Mouse (Mus musculus): Measurements from ENCODE around the gene Stk4. TPM values are rescaled to one million over a fixed set of nuclear protein-coding genes. Genes with fewer than 3 reads are reported as not detected.

Gene Stk4
- polyA plus RNA-seq (2012; rRNA removed) = 4.9 and 10.8 TPM in 2 replicates

DNA sequence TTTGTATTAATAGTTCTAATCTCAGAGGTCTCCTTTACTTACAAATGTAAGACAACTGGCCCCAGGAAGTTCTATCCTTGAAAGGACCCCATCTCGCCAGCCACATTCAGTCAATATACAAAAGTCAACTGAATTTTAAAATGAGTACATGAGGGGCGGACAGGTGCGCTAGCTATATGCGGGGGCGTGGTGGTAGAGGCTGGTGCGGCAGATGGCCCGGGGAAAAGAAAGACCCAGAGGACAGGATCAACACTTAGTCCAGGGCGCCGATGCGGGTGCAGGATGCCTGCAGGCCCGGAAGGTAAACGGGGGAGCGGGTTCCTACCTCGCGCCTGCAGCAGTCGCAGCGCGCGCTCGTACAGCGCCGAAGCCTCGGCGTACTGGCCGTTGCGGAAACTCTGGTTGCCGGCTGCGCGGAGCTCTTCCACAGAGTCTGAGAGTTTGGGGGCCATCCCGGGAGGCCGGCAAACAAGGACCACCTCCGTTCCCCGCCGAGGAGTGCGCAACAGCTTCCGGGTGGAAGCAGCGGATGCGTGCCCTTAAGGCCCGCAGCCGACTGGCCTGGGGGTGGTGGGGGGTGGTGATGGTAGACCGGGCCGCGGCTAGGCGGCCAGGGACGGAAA, at the start of gene Stk4:
Stk4 (plus strand) TSS at position 181 of the 623 bp plus-strand sequence.
- WGBS = under 1% methylated on average over 45 of the region's 45 CpGs
- Histone ChIP-seq H3K27me3 (ENCODE audit: control insufficient read depth, insufficient read depth, low read length) (no peaks in the 10 kb centered on the region), H3K27ac (ENCODE audit: insufficient read depth, low read depth, low read length) (peak within 1 kb of the TSS; percentile 48), H3K4me3 (ENCODE audit: low read depth, low read length) (peak within 1 kb of the TSS; percentile 84), H3K36me3 (ENCODE audit: control insufficient read depth, insufficient read depth, low read length) (peaks cover 10% of the 10 kb centered on the region), H3K4me1 (ENCODE audit: control insufficient read depth, insufficient read depth, insufficient read length, low read length) (peaks cover 9% of the 10 kb centered on the region; the same call in 1 of the 2 replicates)
- no peak for TF ChIP-seq CTCF (IDR thresholded peaks at IDR 0.05; ENCODE audit: extremely low read depth, insufficient read length, insufficient replicate concordance, low read depth, low read length)
- TF ChIP-seq POLR2A (IDR thresholded peaks at IDR 0.05; ENCODE audit: low read depth, low read length) = no peak

DNA sequence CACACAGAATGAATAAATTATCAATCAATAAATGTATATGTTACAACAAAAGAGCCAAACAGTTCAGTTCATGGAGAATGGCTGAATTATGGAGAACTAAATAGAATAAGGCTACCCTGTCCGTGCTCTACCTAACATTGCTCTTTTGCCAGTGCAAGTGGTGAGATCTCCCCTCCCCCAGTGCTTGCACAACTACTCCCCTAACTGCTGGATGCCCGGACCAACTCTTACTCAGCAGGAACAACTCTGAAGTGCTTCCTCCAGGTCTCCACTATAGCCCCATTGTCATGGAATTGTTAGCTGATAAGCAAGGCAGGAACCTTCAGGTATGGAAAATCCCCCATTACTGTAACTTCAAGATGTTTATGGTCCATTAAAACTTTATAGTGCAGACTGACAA, 48.0 kb upstream of the Stk4 start:
- Histone ChIP-seq H3K27me3 (ENCODE audit: control insufficient read depth, insufficient read depth, low read length) (no peaks in the 10 kb centered on the region), H3K4me1 (ENCODE audit: control insufficient read depth, insufficient read depth, insufficient read length, low read length) (no peaks in the 10 kb centered on the region), H3K4me3 (ENCODE audit: low read depth, low read length) (no peak overlapping the region), H3K27ac (ENCODE audit: insufficient read depth, low read depth, low read length) (no peak overlapping the region), H3K36me3 (ENCODE audit: control insufficient read depth, insufficient read depth, low read length) (peaks cover 16% of the 10 kb centered on the region)
- WGBS = 29% methylated on average over 2 of the region's 2 CpGs
- TF ChIP-seq CTCF (IDR thresholded peaks at IDR 0.05; ENCODE audit: extremely low read depth, insufficient read length, insufficient replicate concordance, low read depth, low read length) (no peak), POLR2A (IDR thresholded peaks at IDR 0.05; ENCODE audit: low read depth, low read length) (no peak)

DNA sequence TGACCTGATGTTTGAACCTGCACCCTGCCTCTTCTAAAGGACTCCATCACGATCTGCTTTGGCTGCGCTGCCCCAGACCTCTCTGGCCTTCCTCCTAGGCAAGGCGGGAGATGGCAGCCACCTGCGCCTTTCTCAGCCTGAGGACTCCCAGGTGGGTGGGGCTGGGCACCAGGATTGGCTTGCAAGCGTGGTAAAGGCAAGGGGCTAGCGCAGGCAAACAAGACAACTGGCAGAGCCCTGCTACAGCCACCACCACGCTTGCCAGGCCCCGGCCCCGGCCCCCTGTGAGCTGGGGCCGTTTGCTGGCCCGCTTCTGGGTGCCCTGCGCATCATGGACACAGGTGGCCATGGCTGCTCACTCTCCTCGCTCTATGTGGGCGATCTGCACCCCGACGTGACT, 45.0 kb upstream of the Stk4 start, which contains the start of gene Pabpc1l:
Pabpc1l (plus strand) TSS at position 301 of the 400 bp plus-strand sequence.
- H3K4me1 ChIP-seq (ENCODE audit: control insufficient read depth, insufficient read depth, insufficient read length, low read length) = no peaks in the 10 kb centered on the region
- H3K27me3 ChIP-seq (ENCODE audit: control insufficient read depth, insufficient read depth, low read length) = no peaks in the 10 kb centered on the region
- TF ChIP-seq POLR2A (IDR thresholded peaks at IDR 0.05; ENCODE audit: low read depth, low read length) (no peak), CTCF (IDR thresholded peaks at IDR 0.05; ENCODE audit: extremely low read depth, insufficient read length, insufficient replicate concordance, low read depth, low read length) (no peak)
- 84% methylated on average over 16 of the region's 16 CpGs for WGBS
- H3K36me3 ChIP-seq (ENCODE audit: control insufficient read depth, insufficient read depth, low read length) = no peaks in the 10 kb centered on the region
- no peak within 1 kb of the TSS for H3K4me3 ChIP-seq (ENCODE audit: low read depth, low read length)
- H3K27ac ChIP-seq (ENCODE audit: insufficient read depth, low read depth, low read length) = no peak within 1 kb of the TSS

DNA sequence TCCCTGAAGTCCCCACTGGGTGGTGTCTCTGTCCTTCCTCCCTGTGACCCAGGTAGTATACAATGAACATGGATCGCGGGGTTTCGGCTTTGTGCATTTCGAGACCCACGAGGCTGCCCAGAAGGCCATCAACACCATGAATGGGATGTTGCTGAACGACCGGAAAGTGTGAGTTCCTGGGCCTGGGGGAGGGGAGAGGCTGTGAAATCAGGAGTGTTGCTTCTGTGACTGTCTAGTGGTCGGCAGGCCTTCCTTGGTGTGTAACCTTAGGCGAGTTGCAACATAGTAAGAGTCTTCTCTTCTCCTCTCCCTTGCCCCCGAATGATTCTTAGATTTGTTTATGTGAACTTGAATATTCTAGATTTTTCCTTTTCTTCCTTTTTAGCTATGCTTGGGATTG, 39.0 kb upstream of the Stk4 start:
- WGBS = 79% methylated on average over 10 of the region's 10 CpGs
- Histone ChIP-seq H3K27ac (ENCODE audit: insufficient read depth, low read depth, low read length) (no peak overlapping the region), H3K27me3 (ENCODE audit: control insufficient read depth, insufficient read depth, low read length) (no peaks in the 10 kb centered on the region), H3K4me1 (ENCODE audit: control insufficient read depth, insufficient read depth, insufficient read length, low read length) (no peaks in the 10 kb centered on the region), H3K36me3 (ENCODE audit: control insufficient read depth, insufficient read depth, low read length) (no peaks in the 10 kb centered on the region), H3K4me3 (ENCODE audit: low read depth, low read length) (no peak overlapping the region)
- TF ChIP-seq CTCF (IDR thresholded peaks at IDR 0.05; ENCODE audit: extremely low read depth, insufficient read length, insufficient replicate concordance, low read depth, low read length) (no peak), POLR2A (IDR thresholded peaks at IDR 0.05; ENCODE audit: low read depth, low read length) (no peak)

DNA sequence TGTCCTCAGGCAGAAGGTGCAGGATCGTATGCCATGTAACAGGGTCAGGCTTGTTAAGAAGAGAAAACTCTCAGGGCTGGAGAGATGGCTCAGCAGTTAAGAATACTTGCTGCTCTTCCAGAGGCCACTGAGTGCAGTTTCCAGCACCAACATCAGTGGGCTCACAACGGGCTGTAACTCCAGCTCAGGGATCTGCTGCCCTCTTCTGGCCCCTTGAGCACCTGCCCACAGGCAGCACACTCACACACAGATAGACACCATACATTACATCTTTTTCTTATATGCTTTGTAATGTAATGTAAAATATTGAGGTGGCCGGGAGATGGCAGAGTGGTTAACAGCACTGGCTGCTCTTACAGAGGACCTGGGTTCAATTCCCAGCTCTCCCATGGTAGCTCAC, 37.1 kb upstream of the Stk4 start:
- H3K27ac ChIP-seq (ENCODE audit: insufficient read depth, low read depth, low read length) = no peak overlapping the region
- 94% methylated on average over 3 of the region's 3 CpGs for WGBS
- no peaks in the 10 kb centered on the region for H3K4me1 ChIP-seq (ENCODE audit: control insufficient read depth, insufficient read depth, insufficient read length, low read length)
- TF ChIP-seq POLR2A (IDR thresholded peaks at IDR 0.05; ENCODE audit: low read depth, low read length) (no peak), CTCF (IDR thresholded peaks at IDR 0.05; ENCODE audit: extremely low read depth, insufficient read length, insufficient replicate concordance, low read depth, low read length) (no peak)
- H3K27me3 ChIP-seq (ENCODE audit: control insufficient read depth, insufficient read depth, low read length) = no peaks in the 10 kb centered on the region
- no peak overlapping the region for H3K4me3 ChIP-seq (ENCODE audit: low read depth, low read length)
- no peaks in the 10 kb centered on the region for H3K36me3 ChIP-seq (ENCODE audit: control insufficient read depth, insufficient read depth, low read length)

DNA sequence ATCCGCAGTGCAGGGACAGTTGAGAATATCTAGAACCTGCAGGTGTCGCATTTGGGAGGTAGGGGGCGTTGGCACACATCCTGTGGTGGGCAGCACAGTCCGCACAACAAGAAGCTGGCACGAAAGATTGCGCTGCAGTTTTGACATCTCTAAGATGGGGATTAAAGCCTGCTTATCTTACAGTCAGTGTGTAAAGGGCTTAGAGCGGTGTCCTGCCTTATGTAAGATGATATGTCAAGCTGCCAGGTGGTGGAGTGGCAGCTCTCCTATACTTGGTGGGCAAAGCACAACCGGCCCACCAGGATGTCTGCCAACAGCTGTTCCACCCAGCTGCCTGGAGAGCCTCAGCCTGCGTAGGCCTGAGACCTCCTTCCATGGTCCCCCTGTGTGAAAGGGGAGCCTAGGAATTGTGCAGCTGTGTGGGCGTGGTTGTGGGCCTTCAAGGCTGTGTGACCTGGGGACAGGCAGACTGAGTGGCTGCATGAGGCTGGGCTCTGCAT, 33.6 kb upstream of the Stk4 start:
- H3K27ac ChIP-seq (ENCODE audit: insufficient read depth, low read depth, low read length) = no peak overlapping the region
- H3K4me1 ChIP-seq (ENCODE audit: control insufficient read depth, insufficient read depth, insufficient read length, low read length) = peaks cover 6% of the 10 kb centered on the region
- no peak overlapping the region for H3K4me3 ChIP-seq (ENCODE audit: low read depth, low read length)
- WGBS = 65% methylated on average over 10 of the region's 10 CpGs
- H3K27me3 ChIP-seq (ENCODE audit: control insufficient read depth, insufficient read depth, low read length) = no peaks in the 10 kb centered on the region
- no peaks in the 10 kb centered on the region for H3K36me3 ChIP-seq (ENCODE audit: control insufficient read depth, insufficient read depth, low read length)
- TF ChIP-seq CTCF (IDR thresholded peaks at IDR 0.05; ENCODE audit: extremely low read depth, insufficient read length, insufficient replicate concordance, low read depth, low read length) (no peak), POLR2A (IDR thresholded peaks at IDR 0.05; ENCODE audit: low read depth, low read length) (no peak)

DNA sequence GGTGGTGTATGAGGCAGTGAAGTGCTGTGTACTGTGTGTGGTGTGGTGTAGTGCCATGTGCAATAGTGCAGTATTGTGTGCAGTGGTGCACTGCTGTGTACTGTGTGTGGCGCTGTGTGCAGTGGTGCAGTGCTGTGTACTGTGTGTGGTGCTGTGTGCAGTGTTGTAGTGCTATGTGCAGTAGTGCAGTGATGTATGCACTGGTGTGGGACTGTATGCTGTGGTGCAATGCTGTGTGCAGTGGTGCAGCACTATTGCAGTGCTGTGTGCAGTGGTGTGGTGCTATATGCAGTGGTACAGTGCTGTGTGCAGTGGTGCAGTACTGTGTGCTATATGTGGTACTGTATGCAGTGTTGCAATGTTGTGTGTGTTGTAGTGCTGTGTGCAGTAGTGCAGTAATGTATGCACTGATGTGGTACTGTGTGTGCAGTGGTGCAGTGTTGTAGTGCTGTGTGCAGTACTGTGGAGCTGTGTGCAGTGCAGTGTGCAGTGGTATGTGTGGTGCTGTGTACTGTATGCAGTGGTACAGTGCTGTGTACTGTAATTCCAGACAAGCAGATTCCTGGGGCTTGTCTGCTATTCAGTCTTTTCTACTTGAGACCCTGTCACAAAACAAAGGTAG, 31.6 kb upstream of the Stk4 start:
- no peak overlapping the region for H3K4me3 ChIP-seq (ENCODE audit: low read depth, low read length)
- H3K36me3 ChIP-seq (ENCODE audit: control insufficient read depth, insufficient read depth, low read length) = no peaks in the 10 kb centered on the region
- TF ChIP-seq POLR2A (IDR thresholded peaks at IDR 0.05; ENCODE audit: low read depth, low read length) (no peak), CTCF (IDR thresholded peaks at IDR 0.05; ENCODE audit: extremely low read depth, insufficient read length, insufficient replicate concordance, low read depth, low read length) (no peak)
- H3K27ac ChIP-seq (ENCODE audit: insufficient read depth, low read depth, low read length) = no peak overlapping the region
- peaks cover 8% of the 10 kb centered on the region for H3K4me1 ChIP-seq (ENCODE audit: control insufficient read depth, insufficient read depth, insufficient read length, low read length)
- H3K27me3 ChIP-seq (ENCODE audit: control insufficient read depth, insufficient read depth, low read length) = no peaks in the 10 kb centered on the region
- WGBS = 92% methylated on average over 1 of the region's 1 CpGs
